Mouse (Mus musculus) lung, postnatal 0 days (tissue): Measurements from ENCODE around the gene Ube2f. TPM values are rescaled to one million over a fixed set of nuclear protein-coding genes. Genes with fewer than 3 reads are reported as not detected.

Experiments
- ATAC-seq: fragments of 200-750 bp; cut with Nextera tagmentation; 2 replicates; pipeline ENCODE4 v1.8.0; 2017; ENCODE audit warnings: moderate library complexity
- DNase-seq: peaks from one replicate; pipeline ENCODE4 v3.0.0-alpha.2; 2016; ENCODE audit warnings: low spot score
- H3K27ac ChIP-seq: fragments of 300-500 bp; sonication (generic); 2 replicates; pipeline ENCODE4 v1.5.1; 2014; ENCODE audit warnings: antibody characterized with exemption, mild to moderate bottlenecking, low read length, mixed read lengths
- H3K27me3 ChIP-seq: fragments of 300-500 bp; sonication (generic); replicated peaks from 2 replicates; pipeline ENCODE4 v1.6.1; 2014; ENCODE audit warnings: low read length, mixed read lengths; ENCODE audit not compliant: insufficient read depth
- H3K36me3 ChIP-seq: fragments of 300-500 bp; sonication (generic); 2 replicates; pipeline ENCODE4 v1.6.1; 2014; ENCODE audit warnings: low read length, mixed read lengths; ENCODE audit not compliant: insufficient read depth
- H3K4me1 ChIP-seq: fragments of 300-500 bp; sonication (generic); 2 replicates; pipeline ENCODE4 v1.6.1; 2014; ENCODE audit warnings: antibody characterized with exemption, low read depth, low read length, mixed read lengths; ENCODE audit not compliant: insufficient read depth
- H3K4me2 ChIP-seq: fragments of 300-500 bp; sonication (generic); replicated peaks from 2 replicates; pipeline ENCODE4 v1.6.1; 2014; ENCODE audit warnings: low read depth, mild to moderate bottlenecking, low read length, moderate library complexity, mixed read lengths
- H3K4me3 ChIP-seq: fragments of 300-500 bp; sonication (generic); 2 replicates; pipeline ENCODE4 v1.5.1; 2014; ENCODE audit warnings: low read depth, low read length
- H3K9ac ChIP-seq: fragments of 300-500 bp; sonication (generic); replicated peaks from 2 replicates; pipeline ENCODE4 v1.6.1; 2014; ENCODE audit warnings: low read depth, mild to moderate bottlenecking
- H3K9me3 ChIP-seq: fragments of 300-500 bp; sonication (generic); 2 replicates; pipeline ENCODE4 v1.6.1; 2016; ENCODE audit warnings: low read length, mixed read lengths
- CTCF ChIP-seq: IDR thresholded peaks from 2 replicates; pipeline ENCODE4 v1.5.1; 2016; ENCODE audit warnings: antibody characterized with exemption, mild to moderate bottlenecking
- EP300 ChIP-seq: IDR thresholded peaks from 2 replicates; pipeline ENCODE4 v1.6.1; 2016; ENCODE audit warnings: antibody characterized with exemption, mild to moderate bottlenecking, control low read depth
- WGBS: fragments of 180-500 bp; shearing (Covaris S2); extraction: QIAGEN DNeasy Blood & Tissue Kit; methylation state at CpG from one replicate; pipeline ENCODE4 v1.1.7; 2014; 5-methylcytosine and 5-hydroxymethylcytosine counted together
- polyA plus RNA-seq: library from polyadenylated mRNA; unstranded; fragments of >200 nt; fragmentation: Nextera tagmentation; extraction: Ambion mirVana; gene quantifications from 2 replicates; pipeline ENCODE4 v1.2.1, GENCODE M21; 2015

The Ube2f gene
- polyA plus RNA-seq, 1 experiment from 2014 or later: 55.5 TPM

GRCm38 (mm10) chr1:91324646-91325045 lies 74.5 kb downstream of the Ube2f start:
- H3K9ac ChIP-seq: no peak overlapping the region
- ATAC-seq: no peak
- H3K27me3 ChIP-seq: no peaks in the 10 kb centered on the region
- WGBS: 65% methylated on average over 2 of the region's 2 CpGs
- H3K27ac ChIP-seq: no peak overlapping the region
- H3K4me2 ChIP-seq: no peak overlapping the region
- no peak overlapping the region for H3K4me3 ChIP-seq
- no peaks in the 10 kb centered on the region for H3K4me1 ChIP-seq
- DNase-seq: no peak
- TF ChIP-seq EP300: no peak
- TF ChIP-seq CTCF: no peak
- no peaks in the 10 kb centered on the region for H3K36me3 ChIP-seq
- no peaks in the 10 kb centered on the region for H3K9me3 ChIP-seq

DNA sequence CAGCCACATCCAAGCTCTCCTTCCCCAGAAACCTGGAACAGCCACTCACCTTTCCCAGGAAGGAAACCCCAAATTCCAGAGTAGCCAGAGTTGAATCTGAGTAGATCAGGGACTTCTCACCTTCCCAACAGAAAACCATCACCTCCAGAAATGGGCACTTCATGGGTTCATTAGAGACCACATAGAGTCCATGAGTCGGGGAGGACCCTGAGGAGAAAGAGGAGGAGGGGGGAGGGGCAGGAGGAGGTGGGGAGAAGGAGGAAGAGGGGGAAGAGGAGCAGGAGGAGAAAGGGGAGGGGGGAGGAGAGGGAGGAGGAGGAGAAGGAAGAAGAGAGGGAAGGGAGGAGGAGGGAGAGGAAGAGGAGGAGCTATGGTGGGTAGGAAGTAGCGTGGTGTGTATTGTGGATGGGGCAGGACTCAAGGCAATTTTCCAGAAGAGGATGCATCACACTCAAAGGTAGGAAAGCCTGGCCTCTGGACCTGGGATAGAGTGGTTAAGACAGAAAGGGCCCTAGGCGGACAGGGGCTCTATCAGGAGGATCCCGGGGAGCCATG lies 75.5 kb downstream of the Ube2f start:
- Histone ChIP-seq H3K9me3 (no peaks in the 10 kb centered on the region), H3K4me2 (no peak overlapping the region), H3K27me3 (no peaks in the 10 kb centered on the region), H3K27ac (no peak overlapping the region), H3K4me1 (no peaks in the 10 kb centered on the region), H3K4me3 (no peak overlapping the region), H3K9ac (no peak overlapping the region), H3K36me3 (no peaks in the 10 kb centered on the region)
- WGBS: 69% methylated on average over 4 of the region's 4 CpGs
- no peak for DNase-seq
- TF ChIP-seq EP300 (no peak), CTCF (no peak)
- ATAC-seq: no peak

- Histone ChIP-seq H3K4me1 (no peaks in the 10 kb centered on the region), H3K36me3 (no peaks in the 10 kb centered on the region), H3K9me3 (no peaks in the 10 kb centered on the region), H3K9ac (no peak overlapping the region), H3K27ac (no peak overlapping the region), H3K27me3 (no peaks in the 10 kb centered on the region), H3K4me2 (no peak overlapping the region), H3K4me3 (no peak overlapping the region)
- ATAC-seq: no peak
- DNase-seq: no peak
- 47% methylated on average over 4 of the region's 4 CpGs for WGBS
- TF ChIP-seq EP300 (no peak), CTCF (no peak)
Observed at GRCm38 (mm10) chr1:91332102-91332501, 82.0 kb downstream of the Ube2f start.

DNA sequence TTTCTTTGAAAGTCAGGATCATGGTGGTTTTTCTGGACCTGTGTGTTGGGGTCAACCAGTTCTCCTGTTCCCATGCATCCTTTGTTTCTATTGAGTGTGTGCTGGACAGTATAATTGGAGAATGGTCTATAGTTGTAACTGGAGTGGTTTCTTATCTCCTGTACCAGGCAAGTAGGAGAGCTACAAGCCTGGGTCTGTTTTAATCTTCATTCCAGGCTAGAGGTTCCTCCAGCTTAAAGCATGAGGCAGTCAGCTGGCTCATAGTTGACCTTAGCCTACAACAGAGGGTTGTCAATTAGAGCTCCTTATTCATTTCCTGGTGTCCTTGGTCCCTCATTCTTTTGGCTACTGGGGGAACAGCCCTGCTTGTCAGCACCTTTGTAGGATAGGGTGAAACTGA lies 83.5 kb downstream of the Ube2f start:
- no peak overlapping the region for H3K4me2 ChIP-seq
- no peak overlapping the region for H3K9ac ChIP-seq
- TF ChIP-seq CTCF: no peak
- no peak for TF ChIP-seq EP300
- H3K27me3 ChIP-seq: no peaks in the 10 kb centered on the region
- no peak overlapping the region for H3K27ac ChIP-seq
- no peaks in the 10 kb centered on the region for H3K36me3 ChIP-seq
- no peak overlapping the region for H3K4me3 ChIP-seq
- ATAC-seq: no peak
- no peak for DNase-seq
- no peaks in the 10 kb centered on the region for H3K9me3 ChIP-seq
- no peaks in the 10 kb centered on the region for H3K4me1 ChIP-seq

- Histone ChIP-seq H3K27me3 (no peaks in the 10 kb centered on the region), H3K9me3 (no peaks in the 10 kb centered on the region), H3K36me3 (no peaks in the 10 kb centered on the region), H3K9ac (no peak overlapping the region), H3K4me1 (no peaks in the 10 kb centered on the region), H3K4me2 (no peak overlapping the region), H3K4me3 (no peak overlapping the region), H3K27ac (no peak overlapping the region)
- DNase-seq: no peak
- no peak for TF ChIP-seq CTCF
- TF ChIP-seq EP300: no peak
- ATAC-seq: no peak
- 88% methylated on average over 7 of the region's 7 CpGs for WGBS
Observed at GRCm38 (mm10) chr1:91337355-91337754, 87.3 kb downstream of the Ube2f start.

Other genes starting within 250 kb of the Ube2f start
- gene Rbm44, start 105.2 kb upstream of the Ube2f start, polyA plus RNA-seq: 0.08 and 0.50 TPM in 2 replicates
- gene Ramp1, start 70.5 kb upstream of the Ube2f start, polyA plus RNA-seq: 33.8 and 49.4 TPM in 2 replicates
- 8.7 and 11.1 TPM in 2 replicates for gene Scly, start 48.0 kb downstream of the Ube2f start, polyA plus RNA-seq
- not detected in 2 replicates for gene Espnl, start 71.8 kb downstream of the Ube2f start, polyA plus RNA-seq
- 0.62 and 0.87 TPM in 2 replicates for gene Klhl30, start 100.7 kb downstream of the Ube2f start, polyA plus RNA-seq
- gene Erfe, start 116.1 kb downstream of the Ube2f start, polyA plus RNA-seq: 0.47 and 0.71 TPM in 2 replicates
- 90.5 and 94.0 TPM in 2 replicates for gene Ilkap, start 148.5 kb downstream of the Ube2f start, polyA plus RNA-seq
- 63.7 and 75.1 TPM in 2 replicates for gene Hes6, start 163.7 kb downstream of the Ube2f start, polyA plus RNA-seq
- gene Per2, start 209.0 kb downstream of the Ube2f start, polyA plus RNA-seq: 6.3 and 7.3 TPM in 2 replicates
- gene Traf3ip1, start 244.3 kb downstream of the Ube2f start, polyA plus RNA-seq: 11.0 and 11.2 TPM in 2 replicates